Mouse (Mus musculus): Measurements from ENCODE around the gene Ctnna2.

Ctnna2 gene

GRCm38 (mm10) chr6:77157028-77157427 lies 822.5 kb downstream of the Ctnna2 start:
- DNase-seq (ENCODE audit: low spot score in 2 of 2): no peak

- no peak for DNase-seq (ENCODE audit: low spot score in 2 of 2)
Measured at GRCm38 (mm10) chr6:77139306-77139920, 840.1 kb downstream of the Ctnna2 start.

DNA sequence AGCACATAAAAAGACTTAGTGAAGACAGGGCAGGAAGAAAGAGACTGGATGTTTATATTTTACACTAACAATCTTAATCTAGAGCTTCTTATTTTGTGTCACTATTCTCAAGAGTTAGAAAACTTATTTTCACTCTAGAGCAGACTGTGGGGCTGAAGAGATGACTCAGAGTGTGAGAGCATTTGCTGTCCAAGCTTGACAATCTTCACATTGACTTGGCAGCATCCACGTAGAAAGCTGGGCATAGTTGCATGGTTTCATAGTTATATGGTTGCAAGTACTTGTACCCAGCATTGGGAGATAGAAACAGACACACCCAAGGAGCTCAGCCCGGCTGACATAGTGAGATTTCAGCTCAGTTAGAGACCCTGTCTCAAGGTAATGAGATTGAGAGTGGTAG lies 858.6 kb downstream of the Ctnna2 start:
- DNase-seq (ENCODE audit: low spot score in 2 of 2): no peak

- no peak for DNase-seq (ENCODE audit: low spot score in 2 of 2)
Measured at GRCm38 (mm10) chr6:77120510-77120909, 859.0 kb downstream of the Ctnna2 start.

- no peak for DNase-seq (ENCODE audit: low spot score in 2 of 2)
Measured at GRCm38 (mm10) chr6:77109095-77109945, 870.2 kb downstream of the Ctnna2 start.

DNA sequence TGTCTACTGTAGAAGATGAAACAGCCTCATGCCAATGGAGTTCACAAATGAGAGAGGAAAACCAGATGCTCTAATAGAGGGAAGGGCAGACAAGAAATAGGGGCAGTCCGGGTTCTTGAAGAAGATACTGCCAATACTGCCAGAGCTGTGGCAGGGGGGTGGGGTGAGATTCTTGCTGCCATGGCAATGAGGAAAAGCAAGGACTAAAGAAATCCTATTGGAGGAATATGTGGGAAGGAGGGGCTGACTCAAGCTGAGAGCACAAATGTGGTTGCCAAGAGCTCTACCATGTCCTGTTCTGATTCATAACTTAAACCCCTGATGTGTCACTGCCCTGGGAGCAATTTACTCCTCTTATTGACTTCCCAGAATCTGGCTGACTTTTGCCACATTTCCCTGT lies 878.5 kb downstream of the Ctnna2 start:
- DNase-seq (ENCODE audit: low spot score in 2 of 2): no peak

DNA sequence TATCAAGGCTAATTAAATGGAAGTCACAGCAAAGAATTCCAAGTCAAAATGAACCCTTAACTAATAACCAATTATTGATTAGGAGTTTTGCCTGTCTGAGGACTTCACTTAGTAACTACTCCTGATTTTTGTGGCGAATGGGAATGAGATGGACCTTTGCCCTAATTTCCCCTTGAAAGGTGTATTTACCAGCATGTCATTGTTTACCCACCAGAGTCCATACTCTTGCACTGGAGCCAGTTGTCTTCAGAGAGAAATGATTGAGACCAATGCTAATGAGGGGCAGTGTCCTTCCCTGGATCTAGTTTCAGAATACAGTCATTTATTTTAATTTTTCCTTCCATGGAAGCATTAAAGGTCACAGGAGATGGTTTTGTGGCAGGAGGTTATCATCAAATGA lies 881.0 kb downstream of the Ctnna2 start:
- no peak for DNase-seq (ENCODE audit: low spot score in 2 of 2)

GRCm38 (mm10) chr6:77075396-77076376 lies 903.8 kb downstream of the Ctnna2 start:
- peak; percentile 16 to 65 for DNase-seq (ENCODE audit: low spot score in 2 of 2)

GRCm38 (mm10) chr6:77069595-77069994 lies 909.9 kb downstream of the Ctnna2 start:
- DNase-seq (ENCODE audit: low spot score in 2 of 2): no peak

DNA sequence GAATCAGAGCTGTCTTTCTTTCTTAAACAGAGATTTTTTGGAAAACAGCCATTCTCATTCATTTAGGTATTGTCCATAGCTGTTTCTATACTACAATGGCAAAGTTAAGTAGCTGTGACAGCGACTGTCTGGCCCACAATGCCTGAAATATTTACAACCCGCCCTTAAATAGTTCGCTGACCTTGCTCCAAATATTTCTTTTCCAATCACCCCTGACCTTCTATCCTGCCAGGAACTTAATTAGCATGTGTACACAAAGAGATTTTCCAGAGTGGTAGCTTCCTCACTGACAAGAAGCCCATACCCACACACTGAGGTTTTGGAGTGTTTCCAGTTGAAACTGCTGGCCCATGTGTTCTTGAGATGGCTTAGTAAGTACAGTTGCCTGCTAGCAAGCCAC lies 928.8 kb downstream of the Ctnna2 start:
- DNase-seq (ENCODE audit: low spot score in 2 of 2): no peak

DNA sequence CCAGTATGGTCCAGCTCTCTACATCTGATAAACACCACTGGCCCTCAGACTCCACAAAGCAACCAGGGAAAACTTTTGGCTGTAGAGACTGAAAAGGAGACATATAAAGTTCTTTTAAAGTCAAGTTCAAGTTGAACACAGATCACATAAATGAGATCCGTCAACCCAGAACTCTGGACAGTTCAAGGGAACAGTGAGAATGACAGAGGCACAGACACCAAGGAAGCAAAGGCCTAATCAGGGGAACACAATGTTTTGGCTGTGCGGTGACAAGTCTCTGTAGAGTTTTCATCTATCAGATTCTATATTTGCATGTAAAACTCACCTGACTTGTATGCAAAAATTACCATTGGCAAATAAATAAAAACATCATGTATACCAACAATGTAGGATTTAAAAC lies 929.3 kb downstream of the Ctnna2 start:
- DNase-seq (ENCODE audit: low spot score in 2 of 2): no peak

GRCm38 (mm10) chr6:77047568-77047967 lies 931.9 kb downstream of the Ctnna2 start:
- no peak for DNase-seq (ENCODE audit: low spot score in 2 of 2)

DNA sequence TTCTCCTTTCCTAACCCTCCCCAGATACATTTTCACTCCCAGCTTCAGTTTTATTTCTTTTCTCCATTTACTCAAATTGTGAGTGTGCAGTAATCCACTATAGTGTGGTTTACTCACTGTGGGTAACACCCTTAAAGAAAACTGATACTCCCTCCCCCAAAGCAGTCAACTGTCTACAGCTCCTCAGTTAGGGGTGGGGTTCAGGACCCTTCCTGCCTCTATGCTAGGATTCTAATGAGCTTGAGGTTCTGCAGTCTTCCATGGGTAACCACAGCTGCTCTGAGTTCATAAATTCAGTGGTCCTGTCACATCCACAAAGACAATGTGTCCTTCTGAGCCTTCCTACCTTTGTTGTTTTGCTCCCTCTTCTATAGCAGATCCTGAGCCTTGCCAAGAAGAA lies 954.4 kb downstream of the Ctnna2 start:
- DNase-seq (ENCODE audit: low spot score in 2 of 2): no peak

DNA sequence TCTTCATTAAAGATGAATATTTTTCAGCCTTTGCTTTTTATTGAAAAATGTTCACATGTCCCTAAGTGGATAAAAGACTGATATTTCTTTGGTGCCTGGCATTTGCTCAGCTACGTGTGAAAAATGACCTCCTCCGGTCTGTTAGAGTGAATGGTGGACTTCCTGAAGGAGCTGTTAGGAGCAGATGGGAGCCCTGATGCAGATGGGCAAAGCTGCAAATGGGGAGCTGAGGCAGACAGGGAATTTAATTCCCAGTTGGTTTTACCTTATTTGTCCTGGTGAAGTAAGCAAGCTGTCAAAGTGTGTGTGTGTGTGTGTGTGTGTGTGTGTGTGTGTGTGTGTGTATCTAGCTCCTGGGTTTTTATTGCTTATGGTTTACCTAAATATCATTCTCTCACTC lies 966.3 kb downstream of the Ctnna2 start:
- DNase-seq (ENCODE audit: low spot score in 2 of 2): no peak

DNA sequence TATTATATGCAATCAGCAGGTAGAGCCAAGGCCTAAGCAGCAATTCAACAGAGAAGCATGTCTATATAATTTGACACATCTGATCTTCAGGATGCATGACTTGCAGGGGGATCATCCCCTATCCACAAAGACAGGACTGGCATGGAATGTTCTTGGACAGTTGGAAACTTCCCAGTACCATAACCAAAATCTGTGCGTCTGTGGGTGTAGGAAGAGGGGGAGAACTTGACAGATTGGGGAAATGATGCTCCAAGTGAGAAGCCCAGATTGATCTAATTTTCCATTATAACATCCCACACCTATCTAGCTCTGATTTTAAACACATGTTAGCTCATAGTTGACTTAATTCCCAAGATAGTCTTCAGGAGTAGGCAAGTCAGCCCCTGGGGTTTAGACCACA lies 968.5 kb downstream of the Ctnna2 start:
- no peak for DNase-seq (ENCODE audit: low spot score in 2 of 2)

DNA sequence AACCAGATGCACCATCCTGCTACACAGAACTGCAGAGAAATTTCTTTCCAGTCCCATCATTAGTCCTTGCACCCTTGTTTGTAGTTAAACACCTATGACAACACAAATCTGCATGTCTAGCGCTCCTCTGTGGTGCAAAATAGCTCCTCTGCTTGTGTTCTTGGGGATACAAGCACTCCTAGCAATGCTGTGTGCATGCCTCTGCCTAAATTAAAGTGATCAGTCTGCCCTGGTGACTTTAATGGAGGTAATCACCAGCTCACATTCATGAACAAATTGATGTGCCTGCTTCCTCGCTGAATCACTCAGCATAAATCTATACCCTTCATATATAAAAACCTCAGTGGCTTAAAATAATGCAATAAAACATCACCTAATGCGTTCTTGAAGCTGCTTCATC lies 987.4 kb downstream of the Ctnna2 start:
- DNase-seq (ENCODE audit: low spot score in 2 of 2): no peak

GRCm38 (mm10) chr6:76984773-76985172 lies 994.7 kb downstream of the Ctnna2 start:
- DNase-seq (ENCODE audit: low spot score in 2 of 2): no peak

DNA sequence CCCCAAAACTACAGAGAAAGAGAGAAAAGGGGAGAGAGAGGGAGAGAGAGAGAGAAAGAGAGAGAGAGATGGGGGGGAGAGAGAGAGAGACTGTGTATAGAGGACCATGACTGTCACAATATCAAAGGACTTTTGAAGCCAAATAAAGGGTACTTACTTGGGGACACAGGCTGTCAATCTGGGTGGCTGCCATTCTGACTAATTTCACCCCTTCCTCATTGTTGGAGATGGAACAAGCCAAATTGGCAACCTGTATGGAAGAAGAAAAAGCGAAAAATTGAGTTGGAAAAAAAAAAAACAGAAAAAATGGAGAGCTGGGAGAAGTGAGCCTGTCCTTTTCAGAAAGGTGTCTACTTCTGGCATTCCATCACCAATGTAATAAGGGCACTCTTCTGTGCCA lies 997.8 kb downstream of the Ctnna2 start:
- no peak for DNase-seq (ENCODE audit: low spot score in 2 of 2)

DNA sequence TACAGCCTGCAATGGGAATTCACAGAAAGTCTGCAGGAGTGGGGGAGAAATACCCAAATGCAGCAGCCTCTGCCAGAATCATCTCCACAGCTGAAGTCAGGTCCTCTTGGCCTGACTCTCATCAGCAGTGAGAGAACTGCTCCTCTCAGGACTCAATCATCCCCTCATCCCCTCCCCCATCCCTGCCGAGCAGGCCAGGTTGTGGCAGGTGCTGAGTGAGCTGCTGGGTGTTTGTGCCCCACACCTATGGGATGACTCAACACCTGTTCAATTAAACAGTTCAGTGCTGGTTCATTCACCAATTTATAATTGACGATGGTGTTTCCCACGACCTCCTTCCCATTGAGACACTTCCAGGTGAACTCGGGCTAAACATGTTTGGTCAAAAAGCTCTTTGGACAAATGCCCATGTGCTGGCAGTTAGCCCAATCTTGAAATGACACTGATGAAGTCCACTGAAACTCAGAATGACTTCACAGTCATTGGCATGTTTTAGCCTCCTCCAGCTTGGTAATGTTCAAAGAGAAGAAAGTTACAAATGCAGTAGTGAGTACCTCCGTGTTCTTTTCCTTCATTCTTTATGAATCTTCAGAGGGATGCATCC lies 1000.1 kb downstream of the Ctnna2 start:
- DNase-seq (ENCODE audit: low spot score in 2 of 2): peak in 1 of 2 experiments; percentile 17

GRCm38 (mm10) chr6:76977817-76978216 lies 1001.7 kb downstream of the Ctnna2 start:
- DNase-seq (ENCODE audit: low spot score in 2 of 2): peak in 1 of 2 experiments; percentile 20

- DNase-seq (ENCODE audit: low spot score in 2 of 2): no peak
Measured at GRCm38 (mm10) chr6:76974297-76974696, 1005.2 kb downstream of the Ctnna2 start.

GRCm38 (mm10) chr6:76964998-76965432 lies 1014.5 kb downstream of the Ctnna2 start:
- no peak for DNase-seq (ENCODE audit: low spot score in 2 of 2)

All from urinary bladder, postnatal 4 days (tissue).